Mouse (Mus musculus): ENCODE results near the gene Khsrp. TPM values are rescaled to one million over a fixed set of nuclear protein-coding genes. Genes with fewer than 3 reads are reported as not detected.
"Not testable (repeated sequence)": the region's sequence is repeated elsewhere in the genome, so short reads cannot be mapped to it uniquely, and the experiment has no call there.

Khsrp gene
- 10 to 100 TPM; 81.4 to 83.4 TPM for total RNA-seq (2021)

DNA sequence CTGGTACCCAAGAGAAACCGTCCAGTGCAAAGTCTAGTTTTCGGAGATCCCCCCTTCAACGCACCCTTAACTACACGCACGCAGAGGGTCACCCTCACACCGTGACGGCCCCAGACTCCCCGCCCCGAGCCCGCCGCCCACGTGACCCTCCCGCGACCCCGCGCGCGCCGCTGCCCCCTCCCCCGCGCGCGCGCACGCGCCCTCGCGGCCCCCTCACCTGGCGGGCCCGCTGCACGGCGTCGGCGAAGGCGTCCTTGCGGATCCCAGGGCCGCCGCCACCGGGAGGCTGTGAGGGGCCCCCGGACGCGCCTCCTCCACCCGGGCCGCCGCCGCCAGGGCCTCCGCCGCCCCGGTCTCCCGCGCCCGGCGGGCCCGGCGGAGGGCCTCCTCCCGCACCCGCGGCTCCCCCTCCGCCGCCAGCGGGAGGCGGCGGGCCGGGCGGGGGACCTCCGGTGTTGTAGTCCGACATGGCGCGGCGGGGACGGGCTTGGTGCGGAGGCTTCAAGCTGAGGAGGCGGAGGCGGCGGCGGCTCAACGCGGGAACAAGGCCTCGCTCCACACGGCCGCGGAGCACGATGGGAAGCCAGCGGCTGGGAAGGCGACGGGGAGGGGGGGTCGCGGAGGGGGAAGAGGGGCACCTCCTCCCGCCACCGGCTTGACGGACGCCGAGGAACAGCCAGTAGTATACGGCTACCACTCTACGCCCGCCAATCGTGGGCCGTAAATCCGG is at the start of gene Khsrp:
Gene Khsrp (minus strand): TSS at position 592 of the 730 bp plus-strand sequence.
- intact Hi-C loops (cut with DNase I) = loop anchor here (2.0 kb wide), 1 partner anchor 18 kb away; no protein-coding TSS in a partner anchor
- peak; percentile 56 to 64 for DNase-seq

DNA sequence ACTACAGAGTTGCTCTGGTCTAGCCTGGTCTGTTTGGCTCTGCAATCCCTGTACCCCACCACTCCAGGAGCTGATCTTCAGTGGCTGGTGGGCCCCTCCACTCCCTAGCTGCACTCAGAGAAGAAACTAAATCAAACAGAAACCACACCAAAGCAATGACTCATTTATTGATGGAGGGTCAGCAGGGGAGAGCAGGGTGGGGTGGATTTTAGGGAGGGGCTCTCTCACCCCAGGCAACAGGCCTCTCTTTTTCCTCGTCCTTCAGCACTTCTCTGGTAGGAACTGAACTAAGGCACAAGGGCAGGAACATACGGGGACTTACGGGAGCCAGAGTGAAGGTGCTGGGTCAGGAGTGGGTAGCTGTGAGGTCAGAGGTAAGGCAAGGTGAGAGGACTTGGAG is 48.6 kb upstream of the Khsrp start:
- no peak for DNase-seq
- intact Hi-C loops (cut with DNase I) = no loop called here

DNA sequence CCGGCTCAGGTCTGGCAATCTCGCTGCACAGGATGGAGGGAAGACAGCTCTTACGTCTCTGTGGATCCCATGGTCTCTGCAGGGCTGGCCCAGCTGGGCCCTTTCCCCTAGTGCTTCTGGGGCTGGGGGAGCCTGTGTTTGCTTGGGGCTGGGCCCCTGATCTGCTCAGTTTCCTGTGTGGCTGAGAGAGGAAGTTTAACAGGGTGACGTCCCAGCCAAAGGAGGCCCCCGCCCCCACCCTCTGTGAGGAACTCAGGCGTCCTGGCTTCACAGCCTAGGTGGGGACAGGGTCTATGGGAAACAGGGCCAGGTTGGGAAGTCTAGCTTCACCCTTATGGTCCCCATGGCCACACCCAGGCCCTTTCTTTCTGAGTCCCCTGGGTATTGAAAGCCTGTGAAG is 47.0 kb upstream of the Khsrp start, which contains the start of gene Dennd1c:
Gene Dennd1c (minus strand): TSS at position 179 of the 400 bp plus-strand sequence.
- no peak for DNase-seq
- intact Hi-C loops (cut with DNase I) = no loop called here

DNA sequence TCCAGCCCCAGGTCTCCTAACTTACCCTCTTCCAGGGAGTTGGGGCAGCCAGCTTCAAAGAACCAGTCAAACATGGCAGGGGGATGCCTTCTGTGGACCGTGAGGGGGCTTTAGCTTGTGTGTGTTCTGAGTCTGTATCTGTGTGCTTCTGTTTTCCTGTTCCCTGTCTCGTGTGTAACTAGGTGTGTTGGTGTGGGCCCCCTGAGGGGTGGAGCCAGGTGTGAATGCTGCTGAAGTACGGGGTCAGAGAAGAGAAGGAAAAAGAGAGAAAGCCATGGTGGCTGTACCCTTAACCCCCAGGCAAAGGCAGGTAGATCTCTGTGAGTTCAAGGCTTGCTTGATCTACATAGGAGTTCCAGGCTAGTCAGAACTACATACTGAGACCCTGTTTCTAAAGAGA is 45.6 kb upstream of the Khsrp start:
- intact Hi-C loops (cut with DNase I) = no loop called here
- DNase-seq = no peak

DNA sequence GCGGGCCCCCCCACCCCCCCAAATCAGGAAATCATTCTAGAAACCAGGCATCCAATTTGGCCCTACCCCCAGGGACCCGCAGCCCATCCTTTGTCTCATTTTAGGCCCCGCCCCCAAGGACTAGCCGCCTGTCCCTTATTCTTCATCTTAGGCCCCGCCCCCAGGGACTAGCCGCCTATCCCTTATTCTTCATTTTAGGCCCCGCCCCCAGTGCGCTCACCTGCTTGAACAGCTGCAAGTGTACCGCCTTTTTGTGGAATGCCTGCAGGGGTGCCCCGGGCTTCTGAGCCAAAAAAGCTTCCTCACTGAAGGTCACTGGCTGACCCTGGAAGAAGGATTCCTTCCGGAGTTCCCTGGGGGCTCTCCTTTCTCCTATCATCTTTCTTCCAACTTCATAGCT is 39.4 kb upstream of the Khsrp start:
- intact Hi-C loops (cut with DNase I) = no loop called here
- no peak for DNase-seq

DNA sequence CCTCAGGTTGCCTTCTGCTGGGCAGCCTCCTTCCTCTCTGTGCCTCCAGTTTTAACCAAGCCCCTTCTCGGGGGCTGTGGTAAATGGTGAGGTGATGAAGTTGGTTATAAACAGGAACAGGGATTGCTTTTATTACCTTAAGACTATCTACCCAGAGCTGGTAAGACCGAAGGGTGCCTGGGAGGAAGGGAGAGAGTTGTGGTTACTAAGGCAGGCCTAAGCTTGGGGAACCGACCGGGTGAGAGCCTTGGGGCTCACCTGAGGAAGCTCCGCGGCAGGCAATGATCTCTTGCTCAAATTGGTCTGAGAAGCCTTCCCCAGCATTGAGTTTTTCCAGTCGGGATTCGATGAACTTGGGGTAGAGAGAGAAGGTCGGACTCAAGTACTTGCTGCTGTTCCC is 39.0 kb upstream of the Khsrp start:
- intact Hi-C loops (cut with DNase I) = no loop called here
- DNase-seq = no peak

DNA sequence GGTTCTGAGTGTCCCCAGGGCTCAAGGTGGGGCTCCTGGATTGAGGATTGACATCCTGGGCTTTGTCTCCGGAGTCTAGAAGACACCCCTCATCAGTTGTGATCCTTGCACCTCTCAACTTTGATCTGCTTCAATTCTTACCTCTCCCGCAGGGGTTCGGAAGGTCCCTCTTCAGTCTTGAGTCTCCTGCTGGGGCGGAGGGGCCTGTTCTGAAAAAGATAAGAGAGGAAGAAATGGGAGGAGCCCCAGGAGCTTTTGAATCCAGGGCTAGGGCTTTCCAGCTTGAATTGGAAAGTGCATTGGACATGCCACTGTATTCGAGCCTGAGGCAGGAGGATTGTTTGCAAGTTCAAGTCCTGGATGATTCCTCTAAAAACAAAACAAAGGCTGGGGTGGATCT is 35.6 kb upstream of the Khsrp start:
- DNase-seq = no peak
- intact Hi-C loops (cut with DNase I) = no loop called here

DNA sequence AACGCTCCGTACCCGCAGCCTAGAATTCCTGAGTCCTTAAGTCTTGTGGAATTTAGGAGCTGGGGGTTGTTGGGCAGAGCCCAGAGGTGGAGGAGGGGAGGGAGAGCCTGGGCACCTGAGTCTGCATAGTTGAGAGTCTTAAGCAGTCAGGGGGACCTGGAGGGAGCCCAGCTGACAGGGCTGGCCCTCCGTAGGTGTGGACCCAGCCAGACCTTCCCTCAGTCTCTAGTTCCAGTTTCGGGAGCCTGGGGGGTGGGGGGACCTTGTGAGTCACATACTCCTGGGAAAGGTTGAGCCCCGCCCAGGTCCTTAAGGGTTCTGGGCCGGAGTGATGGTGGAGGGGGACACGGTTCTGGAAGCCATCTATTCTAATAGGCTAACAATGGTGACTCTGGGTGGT is 31.7 kb upstream of the Khsrp start:
- DNase-seq = no peak
- intact Hi-C loops (cut with DNase I) = loop anchor here (5.0 kb wide), 1 partner anchor 184 kb away; the partner anchor contains the start of genes Gpr108 and Trip10

DNA sequence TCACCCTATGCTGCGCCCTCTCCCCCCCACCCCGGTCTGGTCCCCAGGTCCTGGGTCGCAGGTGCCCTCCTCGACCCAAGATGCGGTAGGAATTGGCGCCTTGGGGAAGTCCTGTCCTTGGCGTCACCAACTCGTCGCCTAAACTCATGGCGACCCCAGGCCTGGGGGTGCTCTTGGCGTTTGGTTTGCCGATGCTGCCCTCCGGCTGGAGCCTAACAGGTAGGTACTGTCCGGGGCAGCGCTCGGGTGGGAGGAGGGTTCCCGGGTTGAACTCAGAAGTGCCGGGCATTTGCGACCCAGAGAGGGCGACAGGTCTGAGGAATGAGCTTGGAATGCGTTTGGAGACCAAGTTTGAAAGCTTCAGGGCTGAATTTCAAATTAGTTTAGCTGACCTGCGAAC is 31.2 kb upstream of the Khsrp start:
- no peak for DNase-seq
- intact Hi-C loops (cut with DNase I) = loop anchor here (5.0 kb wide), 1 partner anchor 185 kb away; the partner anchor contains the start of genes Gpr108 and Trip10

DNA sequence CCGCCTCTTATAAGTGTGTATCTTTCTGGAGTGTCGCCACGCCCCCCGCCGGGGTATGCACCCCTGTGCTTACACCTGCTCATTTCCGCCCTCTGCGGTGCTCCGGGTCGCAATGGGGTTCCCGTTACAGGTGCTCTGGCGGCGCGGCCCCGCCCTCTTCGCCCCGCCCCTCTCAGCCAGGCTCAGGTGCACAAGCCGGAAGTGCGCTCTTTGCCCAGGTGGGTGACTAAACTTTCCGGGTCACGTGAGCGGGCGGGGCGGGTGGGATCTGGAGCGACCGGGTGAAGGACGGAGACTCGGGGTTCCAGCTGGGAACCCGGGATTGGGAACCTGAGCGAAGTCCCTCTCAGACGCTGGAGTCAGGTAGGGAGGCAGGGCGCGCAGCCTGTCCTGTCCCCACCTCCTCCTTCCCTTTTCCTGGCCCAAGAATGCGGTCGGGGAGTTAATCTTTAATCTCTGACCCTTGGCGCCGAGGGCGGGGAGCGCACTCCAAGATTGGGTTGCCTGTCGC is 30.7 kb upstream of the Khsrp start:
- intact Hi-C loops (cut with DNase I) = loop anchor here (5.0 kb wide), 1 partner anchor 185 kb away; the partner anchor contains the start of genes Gpr108 and Trip10

DNA sequence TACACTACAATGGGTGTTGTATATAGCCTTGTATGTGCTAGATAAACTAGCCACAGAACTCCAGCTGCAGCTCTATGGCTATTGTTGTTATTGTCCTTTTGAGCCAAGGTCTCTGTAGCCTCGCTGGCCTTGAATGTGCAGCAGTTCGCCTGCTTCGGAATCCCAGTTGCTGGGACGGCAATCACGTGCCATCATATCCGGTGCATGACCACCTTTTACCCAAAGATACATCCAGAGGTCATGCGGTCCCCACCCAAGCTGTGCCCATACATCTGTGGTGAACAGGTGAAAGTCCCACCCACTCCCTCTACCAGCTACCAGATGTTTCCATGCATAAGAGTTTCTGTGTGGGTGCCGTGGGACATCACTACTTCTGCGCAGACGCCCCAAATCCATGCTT is 29.7 kb upstream of the Khsrp start:
- no peak for DNase-seq
- intact Hi-C loops (cut with DNase I) = loop anchor here (2.0 to 5.0 kb wide), 2 partner anchors 28 to 186 kb away; partner anchors contain the start of genes Gpr108 and Trip10

More for the DNA sequence above, 30.7 kb upstream of the Khsrp start:
- DNase-seq = no peak

DNA sequence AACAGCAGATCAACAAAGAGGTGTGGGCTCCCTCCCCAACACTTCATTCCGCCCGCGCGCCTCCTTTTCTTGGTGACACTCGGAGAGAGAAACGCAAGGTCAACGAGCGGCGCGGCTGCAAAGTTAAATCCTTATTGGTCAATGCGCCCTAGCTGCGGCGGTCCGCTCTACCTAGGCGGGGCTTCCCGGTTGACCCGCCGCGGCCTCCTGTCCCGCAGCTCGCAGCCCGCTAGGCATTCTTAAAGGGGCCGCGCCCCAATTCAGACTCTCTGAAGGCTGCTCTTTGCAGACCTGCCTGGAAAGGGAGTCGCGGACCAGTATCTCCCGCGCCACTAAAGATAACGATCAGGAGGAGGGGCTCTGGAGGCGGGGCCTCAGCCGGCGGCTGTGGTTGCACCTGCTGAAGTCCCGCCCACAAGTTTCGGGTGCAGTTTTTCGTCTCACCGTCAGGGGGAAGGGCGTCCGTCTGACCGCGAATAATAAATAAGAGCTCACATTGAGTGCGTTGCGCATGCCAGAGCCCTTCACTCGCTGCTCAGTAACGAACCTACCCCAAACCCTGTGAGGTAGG is 29.0 kb upstream of the Khsrp start:
- peak; percentile 96 for DNase-seq
- intact Hi-C loops (cut with DNase I) = loop anchor here (1.0 to 5.0 kb wide), 3 partner anchors 28 to 187 kb away; partner anchors contain the start of genes Gpr108 and Trip10

DNA sequence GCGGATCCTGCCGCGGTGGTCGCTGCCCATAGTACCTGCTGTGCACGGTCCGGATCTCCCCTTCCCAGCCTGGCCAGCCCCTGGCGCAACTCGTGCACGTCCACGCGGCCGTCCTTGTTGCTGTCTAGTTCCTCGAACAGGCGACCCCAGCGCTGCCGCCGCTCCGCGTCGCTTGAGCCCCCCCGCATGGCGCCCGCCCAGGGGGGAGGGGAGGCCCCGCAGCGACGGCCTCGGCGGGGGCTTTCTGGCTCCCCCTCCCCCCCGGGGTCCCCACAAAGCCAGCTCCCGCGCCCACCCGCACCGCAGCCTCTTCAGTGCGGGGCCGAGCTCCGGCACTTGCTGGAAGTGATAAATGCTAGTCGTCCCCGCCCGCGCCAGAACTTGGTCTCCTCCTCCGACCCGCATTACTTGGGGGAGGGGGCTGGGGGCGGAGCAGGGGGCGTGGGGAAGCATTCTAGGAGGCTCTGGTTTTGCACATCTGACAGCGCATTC is 28.2 kb upstream of the Khsrp start, which contains the start of gene Slc25a23:
Gene Slc25a23 (minus strand): TSS at position 378 of the 492 bp plus-strand sequence.
- intact Hi-C loops (cut with DNase I) = no loop called here
- peak; percentile 73 to 80 for DNase-seq

DNA sequence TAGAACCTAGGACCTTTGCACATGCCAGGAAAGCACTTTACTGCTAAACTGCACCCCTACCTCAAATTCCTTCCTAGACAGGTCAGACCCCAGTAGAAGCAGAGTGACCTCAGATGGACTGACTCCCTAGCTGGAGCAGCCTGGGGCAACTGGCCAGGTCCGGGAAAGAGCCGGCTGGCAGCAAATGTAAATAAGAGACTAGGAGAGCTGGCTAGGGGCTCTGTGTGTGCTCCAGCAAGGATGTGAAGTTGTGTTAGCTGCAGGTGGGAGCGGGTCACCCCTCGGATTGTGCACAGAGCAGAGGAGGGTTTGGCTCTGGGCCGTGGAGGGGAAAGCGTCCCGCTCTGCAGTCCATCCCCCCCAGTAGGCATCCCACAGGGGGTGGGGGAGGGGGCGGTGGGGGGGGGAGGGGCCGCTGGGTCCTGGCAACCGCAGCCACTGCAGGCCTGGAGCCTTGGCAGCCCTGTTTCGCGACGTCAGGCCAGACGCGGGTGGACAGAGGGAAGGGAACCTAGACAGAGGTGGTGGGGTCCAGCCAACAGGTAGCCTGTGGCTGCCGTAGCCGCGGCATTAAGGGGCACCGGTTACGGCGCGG is 27.7 kb upstream of the Khsrp start, which contains the start of gene Crb3:
Gene Crb3 (plus strand): TSS at position 215 of the 595 bp plus-strand sequence.
- DNase-seq = peak; percentile 75
- intact Hi-C loops (cut with DNase I) = no loop called here

DNA sequence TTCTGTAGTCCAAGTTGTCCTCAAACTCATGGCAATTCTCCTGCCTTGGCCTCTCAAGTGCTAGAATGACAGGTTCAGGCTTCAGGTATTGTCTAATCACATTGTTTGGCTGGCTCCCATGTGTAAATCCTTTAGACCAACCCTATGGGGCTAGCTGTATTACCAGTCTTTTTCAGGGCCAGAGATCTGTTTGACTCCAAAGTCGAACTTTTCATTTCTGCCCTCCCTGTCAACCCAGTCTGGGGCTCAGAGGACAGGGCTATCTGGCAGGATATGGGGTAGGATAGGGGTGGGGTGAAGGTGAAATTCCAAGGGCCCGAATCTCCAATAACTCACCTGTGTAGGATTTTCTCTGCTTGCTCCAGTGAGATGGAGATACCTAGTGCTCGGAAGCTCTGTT is 24.9 kb upstream of the Khsrp start:
- intact Hi-C loops (cut with DNase I) = no loop called here
- DNase-seq = no peak

DNA sequence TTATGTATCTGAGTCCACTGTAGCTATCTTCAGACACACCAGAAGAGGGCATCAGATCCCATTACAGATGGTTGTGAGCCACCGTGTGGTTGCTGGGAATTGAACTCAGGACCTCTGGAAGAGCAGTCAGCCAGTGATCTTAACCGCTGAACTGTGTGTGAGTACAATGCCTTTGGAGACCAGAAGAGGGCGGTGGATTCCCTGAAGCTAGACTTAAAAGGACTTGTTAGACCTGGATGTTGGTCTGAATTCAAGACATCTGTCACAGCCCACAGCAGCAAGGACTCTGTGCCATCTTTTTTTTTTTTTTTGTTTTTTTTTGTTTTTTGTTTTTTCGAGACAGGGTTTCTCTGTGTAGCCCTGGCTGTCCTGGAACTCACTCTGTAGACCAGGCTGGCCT is 20.4 kb upstream of the Khsrp start:
- intact Hi-C loops (cut with DNase I); DNase-seq: not testable (repeated sequence)

DNA sequence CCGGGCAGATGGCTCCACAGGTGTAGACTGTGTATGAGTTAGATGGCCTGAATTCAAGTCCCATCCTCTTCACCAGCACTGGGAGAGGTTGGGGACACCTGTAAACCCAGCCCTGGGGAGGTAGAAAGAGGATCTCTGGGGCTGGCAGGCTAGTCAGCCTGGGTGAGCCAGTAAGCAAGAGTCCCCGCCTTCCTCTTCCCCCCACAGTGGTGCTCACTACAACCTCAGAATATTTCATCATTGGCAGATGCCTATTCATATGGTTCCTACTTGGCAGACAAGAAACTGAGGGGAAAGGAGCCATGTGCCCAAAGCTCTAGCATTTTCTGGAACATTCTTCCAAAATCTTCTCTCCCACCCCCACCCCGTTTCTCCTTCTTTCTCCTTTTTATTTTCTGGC is 17.5 kb upstream of the Khsrp start:
- DNase-seq = no peak
- intact Hi-C loops (cut with DNase I) = no loop called here

DNA sequence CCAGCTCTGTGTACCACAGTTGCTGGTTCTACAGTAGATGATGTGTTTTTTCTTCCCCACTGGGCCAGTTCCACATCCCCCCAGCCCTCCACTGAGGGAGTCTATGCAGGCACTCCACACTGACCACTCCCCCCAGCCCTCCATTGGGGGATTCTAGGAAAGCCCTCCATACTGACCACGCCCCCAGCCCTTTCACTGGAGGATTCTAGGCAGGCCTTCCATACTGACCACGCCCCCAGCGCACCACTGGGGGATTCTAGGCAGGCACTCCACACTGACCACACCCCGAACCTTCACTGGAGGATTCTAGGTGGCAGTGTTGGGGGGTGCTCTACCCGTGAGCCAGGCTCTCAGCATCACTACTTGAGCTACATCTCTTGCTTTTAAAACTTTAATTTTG is 16.1 kb upstream of the Khsrp start:
- no peak for DNase-seq
- intact Hi-C loops (cut with DNase I) = no loop called here

DNA sequence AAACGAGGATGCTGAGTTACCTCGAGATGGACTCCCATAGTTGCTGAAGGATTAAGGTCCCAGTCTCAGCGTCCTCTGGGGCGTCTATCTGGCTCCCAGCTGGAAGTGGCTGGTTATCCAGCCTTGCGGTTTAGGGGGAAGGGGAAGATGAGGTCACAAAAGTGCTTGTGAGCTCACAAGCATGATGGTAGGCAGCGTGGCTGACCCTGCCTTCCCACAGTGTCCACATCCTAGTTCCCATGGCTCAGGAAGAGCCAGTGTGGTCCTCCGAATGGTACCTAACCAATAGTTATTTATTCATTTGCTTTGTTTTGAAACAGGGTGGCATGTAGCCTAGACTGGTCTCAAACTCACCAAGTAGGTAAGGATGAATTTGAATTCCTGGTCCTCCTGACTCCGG is 10.2 kb upstream of the Khsrp start, which contains the start of gene Slc25a41:
Gene Slc25a41 (minus strand): TSS at position 101 of the 400 bp plus-strand sequence.
- no peak for DNase-seq
- intact Hi-C loops (cut with DNase I) = no loop called here

DNA sequence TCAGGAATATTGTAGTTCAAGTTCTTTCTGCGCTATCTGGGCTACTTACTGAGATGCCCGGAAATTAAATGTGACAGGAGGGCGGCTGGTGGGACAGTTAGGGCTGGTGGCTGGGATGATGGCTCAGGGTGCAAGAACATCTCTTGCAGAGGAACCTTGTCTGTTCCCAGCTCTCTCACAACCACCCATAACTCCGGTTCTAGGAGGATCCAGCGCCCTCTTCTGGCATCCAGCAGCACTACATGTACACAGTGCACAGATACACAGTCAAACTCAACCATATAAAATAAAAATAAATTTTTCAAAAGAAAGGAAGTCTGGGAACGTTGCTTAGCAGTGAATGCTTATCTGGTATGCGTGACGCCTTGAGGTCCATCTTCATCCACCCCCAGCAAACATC is 7.7 kb upstream of the Khsrp start:
- intact Hi-C loops (cut with DNase I) = no loop called here
- no peak for DNase-seq

DNA sequence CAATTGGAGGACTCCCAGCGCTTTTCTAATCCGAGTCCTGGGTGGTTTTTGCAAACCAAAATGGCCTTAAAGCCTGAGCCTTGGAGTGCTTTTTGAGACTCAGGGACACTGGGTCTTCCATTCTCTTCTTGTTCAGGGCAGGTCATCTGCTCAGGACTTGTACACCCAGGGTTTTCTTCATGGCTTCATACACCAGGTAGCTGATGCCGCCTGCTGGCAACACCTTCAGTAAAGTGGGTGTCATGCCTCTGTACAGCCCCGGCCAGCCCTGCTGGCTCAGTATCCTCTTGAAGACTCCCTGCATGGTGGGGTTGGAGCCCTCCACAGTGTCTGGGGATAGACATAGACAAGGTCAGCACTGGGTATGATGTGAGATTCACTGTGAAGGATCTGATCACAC is 1.5 kb upstream of the Khsrp start:
- intact Hi-C loops (cut with DNase I) = loop anchor here (2.0 kb wide), 1 partner anchor 28 kb away; no protein-coding TSS in a partner anchor

More for the DNA sequence above, 1.5 kb upstream of the Khsrp start:
- DNase-seq = no peak

Measured in heart, postnatal 10 days (tissue).